Mouse (Mus musculus): ENCODE results near the gene Vsig2. TPM values are rescaled to one million over a fixed set of nuclear protein-coding genes. Genes with fewer than 3 reads are reported as not detected.

Gene Vsig2
- polyA plus RNA-seq, 1 experiment from 2014 or later, result 3.0 TPM

DNA sequence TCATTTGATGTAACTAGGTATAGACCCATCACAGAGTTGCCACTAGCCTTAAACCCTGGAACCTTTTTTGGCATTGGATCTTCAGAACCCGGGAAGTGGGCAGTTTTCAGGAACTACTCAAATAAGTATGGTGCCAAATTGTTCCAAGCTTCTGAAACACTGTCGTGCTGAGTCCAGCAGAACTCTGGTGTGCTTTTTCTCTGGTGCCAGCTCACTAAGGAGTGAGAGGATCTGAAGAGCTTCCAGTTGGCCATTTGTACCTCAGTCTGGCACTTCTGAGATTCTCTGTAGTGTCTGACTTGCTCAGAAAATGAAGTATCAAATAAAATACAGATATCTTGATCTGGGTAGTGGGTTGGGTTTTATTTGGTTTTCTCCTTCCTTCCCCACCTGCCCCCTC is 19.1 kb upstream of the Vsig2 start:
- Histone ChIP-seq H3K4me3 (replicated peaks) (no peak overlapping the region), H3K4me2 (replicated peaks) (no peak overlapping the region), H3K36me3 (peaks cover 8% of the 10 kb centered on the region; the same call in 1 of the 2 replicates), H3K9ac (no peak overlapping the region), H3K4me1 (replicated peaks) (0 out of 2 replicates have a peak, but pooled peaks cover 2% of the 10 kb centered on the region), H3K27ac (no peak overlapping the region), H3K27me3 (replicated peaks) (no peaks in the 10 kb centered on the region), H3K9me3 (no peaks in the 10 kb centered on the region)
- no peak for ATAC-seq
- 88% methylated on average over 2 of the region's 2 CpGs for WGBS

- no peak overlapping the region for H3K27ac ChIP-seq
- H3K36me3 ChIP-seq, result peaks cover 8% of the 10 kb centered on the region; the same call in 1 of the 2 replicates
- ATAC-seq, result no peak
- no peaks in the 10 kb centered on the region for H3K9me3 ChIP-seq
- peaks cover 37% of the 10 kb centered on the region for H3K27me3 ChIP-seq (replicated peaks)
- H3K4me1 ChIP-seq (replicated peaks), result peaks cover 16% of the 10 kb centered on the region; the same call in 1 of the 2 replicates
- H3K9ac ChIP-seq, result no peak overlapping the region
- 86% methylated on average over 2 of the region's 2 CpGs for WGBS
- H3K4me2 ChIP-seq (replicated peaks), result no peak overlapping the region
- H3K4me3 ChIP-seq (replicated peaks), result no peak overlapping the region
These were observed 13.6 kb upstream of the Vsig2 start for GRCm38 (mm10) chr9:37525461-37525860.

DNA sequence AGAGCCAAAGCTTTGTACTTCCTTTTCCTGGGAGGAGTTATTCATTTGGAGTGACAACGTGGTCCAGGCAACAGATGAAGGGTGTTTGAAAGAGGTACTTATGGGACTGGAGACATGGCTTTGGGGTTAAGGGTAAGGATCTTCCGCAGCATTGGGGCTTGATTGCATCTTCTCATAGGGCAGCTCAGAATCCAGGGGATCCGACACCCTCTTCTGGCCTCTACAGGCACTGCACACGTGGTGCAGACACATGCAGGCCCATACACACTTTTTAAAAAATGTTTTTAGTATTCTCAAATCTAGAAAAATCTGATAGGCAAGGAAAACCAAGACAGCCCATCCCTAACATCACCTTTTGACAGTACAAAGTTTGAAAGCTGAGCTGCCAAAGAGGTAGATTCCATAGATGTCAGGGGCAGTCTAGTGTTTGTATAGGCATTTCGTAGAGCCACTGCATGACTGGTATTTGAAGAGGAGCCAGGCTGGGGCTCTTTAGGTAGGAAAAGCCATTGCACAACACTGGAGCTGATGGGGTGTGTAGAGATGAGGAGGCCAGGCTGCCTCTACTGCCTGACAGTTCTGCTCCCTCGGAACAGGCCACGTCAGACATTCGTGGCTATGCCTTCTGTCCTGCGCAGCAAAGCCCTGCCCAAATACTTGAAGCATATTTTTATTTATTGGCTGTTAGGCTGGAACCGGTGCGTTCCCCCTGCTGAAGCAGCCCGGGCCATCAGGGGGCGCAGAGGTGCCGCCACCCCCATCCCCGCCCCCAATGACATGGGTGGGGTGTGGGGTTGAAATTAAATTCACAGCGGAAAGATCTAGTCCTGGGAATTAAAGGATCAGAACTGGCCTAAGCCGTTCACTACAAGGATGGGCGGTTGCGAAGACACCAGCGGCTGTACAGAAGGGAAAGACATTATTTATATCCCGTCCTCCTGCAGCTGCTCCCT is 12.3 kb upstream of the Vsig2 start:
- peaks cover 8% of the 10 kb centered on the region; the same call in 1 of the 2 replicates for H3K36me3 ChIP-seq
- no peaks in the 10 kb centered on the region for H3K9me3 ChIP-seq
- H3K9ac ChIP-seq, result no peak overlapping the region
- 32% methylated on average over 21 of the region's 21 CpGs for WGBS
- H3K27me3 ChIP-seq (replicated peaks), result peaks cover 40% of the 10 kb centered on the region
- H3K4me2 ChIP-seq (replicated peaks), result peak overlapping the region; percentile 37
- no peak overlapping the region for H3K27ac ChIP-seq
- H3K4me1 ChIP-seq (replicated peaks), result peaks cover 23% of the 10 kb centered on the region
- no peak for ATAC-seq
- H3K4me3 ChIP-seq (replicated peaks), result 0 out of 2 replicates have a peak overlapping the region, but pooled peaks have one; percentile 36

DNA sequence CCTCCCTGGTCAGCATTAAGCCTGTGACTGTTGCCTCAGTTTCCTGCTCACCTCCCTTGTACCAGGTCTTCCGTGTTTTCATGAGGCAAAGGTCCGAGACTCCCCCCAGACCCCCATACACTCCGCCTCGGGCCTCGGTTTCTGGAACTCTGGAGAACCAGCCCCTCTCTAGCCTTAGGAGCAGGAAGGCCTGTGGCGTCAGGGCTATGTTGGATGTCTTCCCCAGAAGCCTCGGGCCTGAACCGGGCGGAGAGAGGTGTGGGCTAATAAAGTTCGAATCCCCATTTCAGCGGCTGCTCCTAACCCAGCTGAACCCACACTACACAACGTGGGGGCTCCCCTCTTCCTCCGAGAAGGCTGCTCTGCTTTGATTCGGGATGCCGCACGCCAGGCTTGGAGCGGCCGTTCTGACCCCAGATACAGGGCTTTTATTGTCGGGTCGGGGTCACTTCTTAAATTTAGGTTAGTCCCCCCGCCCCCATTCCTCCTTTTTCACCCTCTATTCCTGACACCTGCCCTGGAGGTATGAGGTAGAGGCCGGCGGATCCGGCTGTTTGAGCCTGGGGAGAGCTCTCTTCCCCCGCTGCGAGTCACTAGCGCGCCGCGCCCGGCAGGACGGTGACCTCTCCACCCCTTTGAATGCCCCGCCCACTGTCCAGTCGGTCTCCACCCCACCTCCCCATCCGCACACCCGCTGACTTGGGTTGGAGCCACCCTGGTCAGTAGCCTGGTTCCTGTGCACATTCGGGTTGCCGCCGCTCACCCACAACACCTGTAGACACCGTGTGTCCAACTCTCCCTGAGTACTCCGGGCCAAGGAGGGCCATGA is 11.4 kb upstream of the Vsig2 start, which contains the start of gene Esam:
Gene Esam, plus strand, starts transcription at position 683 of the 829 bp plus-strand sequence.
- WGBS, result 17% methylated on average over 41 of the region's 41 CpGs
- Histone ChIP-seq H3K27me3 (replicated peaks) (peaks cover 40% of the 10 kb centered on the region), H3K9ac (no peak within 1 kb of the TSS), H3K36me3 (peaks cover 6% of the 10 kb centered on the region; the same call in 1 of the 2 replicates), H3K4me1 (replicated peaks) (peaks cover 23% of the 10 kb centered on the region), H3K9me3 (no peaks in the 10 kb centered on the region), H3K4me3 (replicated peaks) (peak within 1 kb of the TSS; percentile 36), H3K27ac (0 out of 2 replicates have a peak within 1 kb of the TSS, but pooled peaks have one; percentile 22), H3K4me2 (replicated peaks) (peak within 1 kb of the TSS; percentile 85)
- no peak for ATAC-seq

GRCm38 (mm10) chr9:37528225-37528970 is 10.7 kb upstream of the Vsig2 start:
- no peaks in the 10 kb centered on the region for H3K36me3 ChIP-seq
- H3K27ac ChIP-seq, result 0 out of 2 replicates have a peak overlapping the region, but pooled peaks have one; percentile 22
- peak overlapping the region; percentile 36 for H3K4me3 ChIP-seq (replicated peaks)
- ATAC-seq, result no peak
- peaks cover 23% of the 10 kb centered on the region for H3K4me1 ChIP-seq (replicated peaks)
- peaks cover 40% of the 10 kb centered on the region for H3K27me3 ChIP-seq (replicated peaks)
- H3K9ac ChIP-seq, result no peak overlapping the region
- WGBS, result 39% methylated on average over 9 of the region's 9 CpGs
- peak overlapping the region; percentile 85; the same call in 1 of the 2 replicates for H3K4me2 ChIP-seq (replicated peaks)
- no peaks in the 10 kb centered on the region for H3K9me3 ChIP-seq

- ATAC-seq, result peak; percentile 65
- peak overlapping the region; percentile 39 for H3K9ac ChIP-seq
- WGBS, result 3% methylated on average over 32 of the region's 32 CpGs
- H3K4me1 ChIP-seq (replicated peaks), result peaks cover 23% of the 10 kb centered on the region
- peak overlapping the region; percentile 85 for H3K4me2 ChIP-seq (replicated peaks)
- no peaks in the 10 kb centered on the region for H3K9me3 ChIP-seq
- H3K36me3 ChIP-seq, result no peaks in the 10 kb centered on the region
- peaks cover 40% of the 10 kb centered on the region for H3K27me3 ChIP-seq (replicated peaks)
- H3K4me3 ChIP-seq (replicated peaks), result peak overlapping the region; percentile 36
- H3K27ac ChIP-seq, result peak overlapping the region; percentile 40; the same call in 1 of the 2 replicates
These were observed 8.8 kb upstream of the Vsig2 start for GRCm38 (mm10) chr9:37530031-37530887.

DNA sequence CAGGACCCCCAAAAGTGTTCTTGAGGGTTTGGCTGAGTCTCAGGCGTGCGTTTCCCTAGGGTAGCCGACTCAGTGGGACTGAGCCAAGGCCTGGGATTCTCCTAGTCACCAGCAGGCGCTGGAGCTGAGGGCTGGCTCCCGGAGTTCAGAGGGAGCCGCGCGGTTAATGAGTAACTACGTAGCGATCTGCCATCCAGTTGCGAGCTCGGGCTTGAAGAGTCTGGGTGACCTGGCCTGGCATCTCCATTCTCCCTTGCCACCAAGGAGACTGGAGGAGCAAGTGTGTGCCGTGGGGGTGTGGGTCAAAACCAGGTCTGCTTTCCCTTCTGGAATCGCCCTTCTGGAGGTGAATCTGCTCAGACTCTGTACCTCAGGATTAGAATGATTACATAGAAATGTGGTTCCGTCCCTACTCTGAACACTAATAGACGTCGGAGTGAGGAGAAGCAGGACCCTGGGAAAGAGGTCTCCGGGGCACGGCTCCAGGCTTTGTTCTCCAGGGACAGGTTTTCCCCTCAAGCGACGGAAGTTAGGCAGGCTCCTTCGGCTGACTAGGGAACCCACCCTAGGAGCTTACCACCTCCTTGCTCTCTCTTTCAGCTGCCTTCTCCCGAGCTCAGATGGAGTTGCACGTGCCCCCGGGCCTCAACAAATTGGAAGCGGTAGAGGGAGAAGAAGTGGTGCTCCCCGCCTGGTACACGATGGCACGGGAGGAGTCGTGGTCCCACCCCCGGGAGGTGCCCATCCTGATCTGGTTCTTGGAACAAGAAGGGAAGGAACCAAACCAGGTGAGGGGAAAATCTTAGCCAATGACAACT is 8.0 kb upstream of the Vsig2 start:
- H3K27ac ChIP-seq, result 0 out of 2 replicates have a peak overlapping the region, but pooled peaks have one; percentile 40
- no peaks in the 10 kb centered on the region for H3K36me3 ChIP-seq
- 2% methylated on average over 31 of the region's 31 CpGs for WGBS
- peak; percentile 95 for ATAC-seq
- peak overlapping the region; percentile 85 for H3K4me2 ChIP-seq (replicated peaks)
- H3K4me3 ChIP-seq (replicated peaks), result peak overlapping the region; percentile 36
- H3K27me3 ChIP-seq (replicated peaks), result peaks cover 40% of the 10 kb centered on the region
- H3K9me3 ChIP-seq, result no peaks in the 10 kb centered on the region
- H3K4me1 ChIP-seq (replicated peaks), result peaks cover 23% of the 10 kb centered on the region
- H3K9ac ChIP-seq, result peak overlapping the region; percentile 39

DNA sequence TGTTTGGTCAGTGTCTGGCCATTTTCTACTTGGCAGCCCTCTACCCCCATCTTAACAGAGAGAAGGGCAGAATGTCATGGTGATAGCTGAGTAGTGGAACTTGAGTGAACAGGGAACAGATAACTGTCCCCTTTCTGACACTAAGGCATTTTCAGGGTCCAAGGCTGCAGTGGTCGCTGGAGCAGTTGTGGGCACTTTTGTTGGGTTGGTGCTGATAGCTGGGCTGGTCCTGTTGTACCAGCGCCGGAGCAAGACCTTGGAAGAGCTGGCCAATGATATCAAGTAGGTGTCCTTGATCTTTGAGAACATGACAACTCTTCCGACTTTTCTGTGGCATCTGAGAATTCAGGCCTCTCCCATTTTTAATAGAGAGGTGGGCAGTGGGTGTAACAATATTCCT is 2.2 kb upstream of the Vsig2 start:
- no peak for ATAC-seq
- Histone ChIP-seq H3K27ac (no peak overlapping the region), H3K36me3 (no peaks in the 10 kb centered on the region), H3K27me3 (replicated peaks) (no peaks in the 10 kb centered on the region), H3K9ac (no peak overlapping the region), H3K4me3 (replicated peaks) (no peak overlapping the region), H3K9me3 (no peaks in the 10 kb centered on the region), H3K4me1 (replicated peaks) (peaks cover 6% of the 10 kb centered on the region; the same call in 1 of the 2 replicates), H3K4me2 (replicated peaks) (no peak overlapping the region)
- 90% methylated on average over 4 of the region's 4 CpGs for WGBS

GRCm38 (mm10) chr9:37537658-37538250 is 1.3 kb upstream of the Vsig2 start:
- Histone ChIP-seq H3K9me3 (no peaks in the 10 kb centered on the region), H3K27ac (no peak overlapping the region), H3K4me2 (replicated peaks) (no peak overlapping the region), H3K4me1 (replicated peaks) (peaks cover 6% of the 10 kb centered on the region; the same call in 1 of the 2 replicates), H3K4me3 (replicated peaks) (no peak overlapping the region), H3K36me3 (no peaks in the 10 kb centered on the region), H3K9ac (no peak overlapping the region), H3K27me3 (replicated peaks) (no peaks in the 10 kb centered on the region)
- ATAC-seq, result no peak
- WGBS, result 75% methylated on average over 5 of the region's 5 CpGs

GRCm38 (mm10) chr9:37540226-37540625 is 1.2 kb downstream of the Vsig2 start:
- WGBS, result 89% methylated on average over 4 of the region's 4 CpGs
- no peak for ATAC-seq
- no peak overlapping the region for H3K4me3 ChIP-seq (replicated peaks)
- no peak overlapping the region for H3K27ac ChIP-seq
- H3K4me1 ChIP-seq (replicated peaks), result peaks cover 10% of the 10 kb centered on the region; the same call in 1 of the 2 replicates
- H3K27me3 ChIP-seq (replicated peaks), result peaks cover 2% of the 10 kb centered on the region
- H3K9ac ChIP-seq, result no peak overlapping the region
- no peaks in the 10 kb centered on the region for H3K36me3 ChIP-seq
- H3K4me2 ChIP-seq (replicated peaks), result no peak overlapping the region
- H3K9me3 ChIP-seq, result no peaks in the 10 kb centered on the region
